Mouse (Mus musculus) lung, embryonic 16.5 days (tissue): ENCODE results near the gene Akr1c12. TPM values are rescaled to one million over a fixed set of nuclear protein-coding genes. Genes with fewer than 3 reads are reported as not detected.
"Not testable (repeated sequence)": the region's sequence is repeated elsewhere in the genome, so short reads cannot be mapped to it uniquely, and the experiment has no call there.

ENCODE experiments used
- ATAC-seq: fragments of 200-750 bp; cut with Nextera tagmentation; 2 replicates; pipeline ENCODE4 v1.8.0; 2017; ENCODE audit warnings: low read depth, mild to moderate bottlenecking, moderate library complexity
- H3K27ac ChIP-seq: fragments of 300-500 bp; sonication (generic); 2 replicates; pipeline ENCODE4 v1.5.1; 2014; ENCODE audit warnings: mild to moderate bottlenecking, control low read depth, low read length
- H3K27me3 ChIP-seq: fragments of 300-500 bp; sonication (generic); 2 replicates; pipeline ENCODE4 v1.6.1; 2014; ENCODE audit warnings: low read depth, low read length, mixed read lengths; ENCODE audit not compliant: control insufficient read depth, insufficient read depth
- H3K36me3 ChIP-seq: fragments of 300-500 bp; sonication (generic); 2 replicates; pipeline ENCODE4 v1.6.1; 2014; ENCODE audit warnings: low read length; ENCODE audit not compliant: control insufficient read depth, insufficient read depth
- H3K4me1 ChIP-seq: fragments of 300-500 bp; sonication (generic); replicated peaks from 2 replicates; pipeline ENCODE4 v1.6.1; 2014; ENCODE audit warnings: low read length, mixed read lengths; ENCODE audit not compliant: control insufficient read depth, insufficient read depth
- H3K4me2 ChIP-seq: fragments of 300-500 bp; sonication (generic); 2 replicates; pipeline ENCODE4 v1.6.1; 2014; ENCODE audit warnings: low read depth, low read length, control low read depth
- H3K4me3 ChIP-seq: fragments of 300-500 bp; sonication (generic); 2 replicates; pipeline ENCODE4 v1.5.1; 2014; ENCODE audit warnings: mild to moderate bottlenecking, low read length, control low read depth
- H3K9ac ChIP-seq: fragments of 300-500 bp; sonication (generic); 2 replicates; pipeline ENCODE4 v1.6.1; 2014; ENCODE audit warnings: low read length, control low read depth
- H3K9me3 ChIP-seq: fragments of 300-500 bp; sonication (generic); 2 replicates; pipeline ENCODE4 v1.6.1; 2016; ENCODE audit warnings: low read length; ENCODE audit not compliant: control insufficient read depth
- WGBS: fragments of 180-500 bp; shearing (Covaris S2); extraction: QIAGEN DNeasy Blood & Tissue Kit; methylation state at CpG from one replicate; pipeline ENCODE4 v1.1.7; 2014; 5-methylcytosine and 5-hydroxymethylcytosine counted together
- polyA plus RNA-seq: library from polyadenylated mRNA; unstranded; fragments of >200 nt; fragmentation: Nextera tagmentation; extraction: Ambion mirVana; gene quantifications from 2 replicates; pipeline ENCODE4 v1.2.1, GENCODE M21; 2015

Gene Akr1c12
- 1.2 and 2.5 TPM in 2 replicates for polyA plus RNA-seq

- H3K27ac ChIP-seq, result no peak within 1 kb of the TSS
- H3K4me1 ChIP-seq, result 0 out of 2 replicates have a peak, but pooled peaks cover 2% of the 10 kb centered on the region
- WGBS, result 37% methylated on average over 4 of the region's 4 CpGs
- H3K27me3 ChIP-seq, result no peaks in the 10 kb centered on the region
- no peak for ATAC-seq
- no peak within 1 kb of the TSS for H3K9ac ChIP-seq
- H3K9me3 ChIP-seq, result no peaks in the 10 kb centered on the region
- H3K4me3 ChIP-seq, result no peak within 1 kb of the TSS
- H3K36me3 ChIP-seq, result no peaks in the 10 kb centered on the region
- no peak within 1 kb of the TSS for H3K4me2 ChIP-seq
Observed at GRCm38 (mm10) chr13:4279284-4279683, at the start of gene Akr1c12. Gene Akr1c12 (minus strand): TSS chr13:4279433.

- no peaks in the 10 kb centered on the region for H3K27me3 ChIP-seq
- H3K4me2 ChIP-seq, result no peak overlapping the region
- no peak overlapping the region for H3K4me3 ChIP-seq
- no peak for ATAC-seq
- H3K4me1 ChIP-seq, result no peaks in the 10 kb centered on the region
- WGBS, result 98% methylated on average over 2 of the region's 2 CpGs
- H3K9ac ChIP-seq, result no peak overlapping the region
- H3K36me3 ChIP-seq, result no peaks in the 10 kb centered on the region
- H3K27ac ChIP-seq, result no peak overlapping the region
- H3K9me3 ChIP-seq, result no peaks in the 10 kb centered on the region
Observed at GRCm38 (mm10) chr13:4318773-4319172, 39.5 kb upstream of the Akr1c12 start.

GRCm38 (mm10) chr13:4313907-4314306 lies 34.7 kb upstream of the Akr1c12 start:
- no peak for ATAC-seq
- H3K4me1 ChIP-seq, result no peaks in the 10 kb centered on the region
- H3K4me3 ChIP-seq, result no peak overlapping the region
- no peaks in the 10 kb centered on the region for H3K9me3 ChIP-seq
- H3K27ac ChIP-seq, result no peak overlapping the region
- H3K9ac ChIP-seq, result no peak overlapping the region
- H3K27me3 ChIP-seq, result no peaks in the 10 kb centered on the region
- no peaks in the 10 kb centered on the region for H3K36me3 ChIP-seq
- H3K4me2 ChIP-seq, result no peak overlapping the region
- 58% methylated on average over 2 of the region's 2 CpGs for WGBS

GRCm38 (mm10) chr13:4304861-4305565 lies 25.8 kb upstream of the Akr1c12 start:
- Histone ChIP-seq H3K27ac (no peak overlapping the region), H3K36me3 (no peaks in the 10 kb centered on the region), H3K4me2 (no peak overlapping the region), H3K9ac (no peak overlapping the region), H3K27me3 (no peaks in the 10 kb centered on the region), H3K4me3 (no peak overlapping the region), H3K9me3 (no peaks in the 10 kb centered on the region), H3K4me1 (no peaks in the 10 kb centered on the region)
- WGBS, result 59% methylated on average over 2 of the region's 2 CpGs
- ATAC-seq, result no peak

- Histone ChIP-seq H3K4me1 (no peaks in the 10 kb centered on the region), H3K9ac (no peak overlapping the region), H3K9me3 (no peaks in the 10 kb centered on the region), H3K4me3 (no peak overlapping the region), H3K27ac (no peak overlapping the region), H3K4me2 (no peak overlapping the region), H3K36me3 (no peaks in the 10 kb centered on the region), H3K27me3 (no peaks in the 10 kb centered on the region)
- ATAC-seq, result no peak
- WGBS, result 89% methylated on average over 4 of the region's 4 CpGs
Observed at GRCm38 (mm10) chr13:4296991-4297390, 17.8 kb upstream of the Akr1c12 start.

- H3K27ac ChIP-seq, result no peak overlapping the region
- ATAC-seq, result no peak
Observed at GRCm38 (mm10) chr13:4281471-4282412, 2.5 kb upstream of the Akr1c12 start.

GRCm38 (mm10) chr13:4277526-4277925 lies 1.7 kb downstream of the Akr1c12 start:
- H3K36me3 ChIP-seq, result no peaks in the 10 kb centered on the region
- WGBS, result 78% methylated on average over 2 of the region's 2 CpGs
- H3K9ac ChIP-seq, result no peak overlapping the region
- no peak for ATAC-seq
- no peak overlapping the region for H3K27ac ChIP-seq
- H3K27me3 ChIP-seq, result no peaks in the 10 kb centered on the region
- no peak overlapping the region for H3K4me2 ChIP-seq
- H3K4me3 ChIP-seq, result no peak overlapping the region
- H3K9me3 ChIP-seq, result no peaks in the 10 kb centered on the region
- H3K4me1 ChIP-seq, result 0 out of 2 replicates have a peak, but pooled peaks cover 2% of the 10 kb centered on the region

More at GRCm38 (mm10) chr13:4281471-4282412, 2.5 kb upstream of the Akr1c12 start:
- WGBS, result 29% methylated on average over 7 of the region's 7 CpGs
- Histone ChIP-seq H3K27me3 (no peaks in the 10 kb centered on the region), H3K4me3 (no peak overlapping the region), H3K4me2 (no peak overlapping the region), H3K36me3 (no peaks in the 10 kb centered on the region), H3K4me1 (0 out of 2 replicates have a peak, but pooled peaks cover 2% of the 10 kb centered on the region), H3K9ac (no peak overlapping the region), H3K9me3 (no peaks in the 10 kb centered on the region)

- H3K4me1 ChIP-seq, result no peaks in the 10 kb centered on the region
- H3K27me3 ChIP-seq, result no peaks in the 10 kb centered on the region
- no peaks in the 10 kb centered on the region for H3K36me3 ChIP-seq
- no peak overlapping the region for H3K27ac ChIP-seq
- H3K4me3 ChIP-seq, result no peak overlapping the region
- no peak overlapping the region for H3K9ac ChIP-seq
- no peak overlapping the region for H3K4me2 ChIP-seq
- no peaks in the 10 kb centered on the region for H3K9me3 ChIP-seq
- no peak for ATAC-seq
Observed at GRCm38 (mm10) chr13:4270860-4271259, 8.4 kb downstream of the Akr1c12 start.

GRCm38 (mm10) chr13:4265455-4265854 lies 13.8 kb downstream of the Akr1c12 start:
- H3K27ac ChIP-seq, H3K4me3 ChIP-seq, H3K9ac ChIP-seq, H3K36me3 ChIP-seq, H3K27me3 ChIP-seq, H3K4me1 ChIP-seq, H3K9me3 ChIP-seq, H3K4me2 ChIP-seq, ATAC-seq: not testable (repeated sequence)
- WGBS, result 88% methylated on average over 2 of the region's 2 CpGs
